Mouse (Mus musculus): ENCODE measurements at regions not wholly inside any gene's neighbourhood (a gene's known extent, or its start where the extent isn't known, plus 50 kb on each side); places are given as distances from the start of the nearest gene placed in this dataset.

DNA sequence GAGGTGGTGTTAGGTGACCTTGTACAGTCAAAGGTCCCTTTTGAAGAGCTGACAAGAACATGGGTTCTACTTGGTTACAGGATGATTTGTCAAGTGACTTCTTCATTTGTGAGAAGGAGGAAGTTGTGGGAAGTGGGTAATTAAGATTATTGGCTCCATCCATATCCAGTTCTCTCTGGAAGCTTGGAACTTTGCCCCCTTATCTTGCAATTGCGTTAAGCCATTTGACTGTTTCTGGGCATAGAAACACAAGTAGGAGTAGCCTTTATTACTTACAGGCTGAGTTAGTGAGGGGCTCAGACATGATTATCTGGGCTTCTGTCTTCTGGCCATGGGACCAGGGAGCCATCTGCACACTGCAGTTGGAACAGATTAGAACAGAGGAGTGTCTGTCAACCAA is 192.5 kb downstream of the Kit start:
- no peak for DNase-seq (ENCODE audit: low spot score in 2 of 2)

DNA sequence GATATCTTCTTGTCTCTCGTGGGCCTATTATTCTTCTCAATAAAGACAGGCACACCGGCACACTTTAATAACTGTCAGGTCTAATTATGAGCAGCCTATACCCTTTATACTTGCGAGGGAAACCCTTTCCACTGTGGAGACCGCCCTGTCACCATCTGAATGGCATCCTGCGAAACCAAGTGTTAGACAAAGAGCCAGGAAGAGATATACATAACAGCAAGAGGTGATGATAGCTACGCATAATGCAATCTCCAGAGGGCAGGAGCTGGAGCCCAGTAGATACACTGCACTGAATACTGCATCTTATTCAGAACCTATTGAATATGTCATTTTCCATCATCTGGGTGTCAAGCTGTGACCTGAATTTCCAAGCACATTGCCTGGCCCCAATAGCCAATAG is 187.7 kb downstream of the Kit start:
- no peak for DNase-seq (ENCODE audit: low spot score in 2 of 2)

DNA sequence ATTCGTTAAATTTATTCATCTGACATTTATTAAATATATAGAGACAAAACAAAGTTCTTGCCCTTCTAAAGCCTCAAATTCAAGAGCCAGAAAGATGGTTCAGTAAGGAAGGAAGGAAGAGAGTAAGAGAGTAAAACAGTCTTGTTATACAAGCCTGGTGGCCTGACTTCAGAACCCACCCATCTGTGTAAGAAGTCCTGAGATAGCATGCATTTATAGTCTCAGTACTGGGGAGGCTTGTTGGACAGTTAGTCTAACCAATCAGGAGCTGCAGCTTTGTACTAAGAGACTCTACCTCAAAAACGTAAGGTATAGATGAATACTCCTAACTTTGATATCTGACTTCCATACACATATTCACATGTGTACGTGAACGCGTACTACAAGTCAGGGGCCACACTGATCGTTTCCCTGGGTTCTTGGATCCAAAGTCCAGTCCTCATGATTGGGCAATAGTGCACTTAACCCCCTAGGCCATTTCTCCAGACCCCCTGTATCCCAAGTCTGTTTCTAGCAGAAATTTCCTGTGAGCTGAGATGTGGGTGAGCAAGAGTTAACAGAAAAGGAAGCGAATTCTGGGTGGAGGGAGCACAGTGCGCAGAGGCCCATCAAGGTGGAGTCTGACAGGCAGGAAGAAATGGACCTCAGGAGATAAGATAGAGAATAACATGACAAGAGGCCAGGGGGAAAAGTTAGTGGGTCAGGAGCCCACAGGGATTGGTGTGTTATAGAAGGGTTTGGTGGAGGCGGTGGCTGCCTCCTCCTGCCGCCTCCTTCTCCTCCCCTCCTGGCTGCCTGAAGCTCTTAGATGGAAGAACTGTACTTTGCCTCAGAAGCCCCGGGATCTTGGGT is 187.0 kb downstream of the Kit start:
- no peak for DNase-seq (ENCODE audit: low spot score in 2 of 2)

GRCm38 (mm10) chr5:75756168-75756567 is 181.5 kb downstream of the Kit start:
- no peak for DNase-seq (ENCODE audit: low spot score in 2 of 2)

DNA sequence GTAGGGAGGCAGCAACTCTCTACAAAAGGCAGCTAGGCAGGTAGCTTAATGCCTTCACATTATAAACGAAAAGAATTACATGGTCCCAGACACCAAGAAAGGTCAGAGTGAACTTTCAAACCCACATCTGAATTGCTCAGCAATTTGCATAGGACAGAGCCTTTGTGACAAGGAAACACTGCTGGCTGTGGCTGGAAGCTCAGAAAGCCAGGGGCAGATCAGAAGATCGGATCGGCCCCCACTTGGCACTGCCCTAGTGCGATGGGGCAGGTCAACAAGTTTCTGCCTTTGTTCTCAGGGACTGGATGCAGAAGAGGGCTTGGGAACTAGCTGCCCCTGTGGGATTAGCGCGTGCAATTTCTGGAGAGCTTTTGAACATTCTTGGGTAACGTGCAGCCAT is 179.6 kb downstream of the Kit start:
- no peak for DNase-seq (ENCODE audit: low spot score in 2 of 2)

DNA sequence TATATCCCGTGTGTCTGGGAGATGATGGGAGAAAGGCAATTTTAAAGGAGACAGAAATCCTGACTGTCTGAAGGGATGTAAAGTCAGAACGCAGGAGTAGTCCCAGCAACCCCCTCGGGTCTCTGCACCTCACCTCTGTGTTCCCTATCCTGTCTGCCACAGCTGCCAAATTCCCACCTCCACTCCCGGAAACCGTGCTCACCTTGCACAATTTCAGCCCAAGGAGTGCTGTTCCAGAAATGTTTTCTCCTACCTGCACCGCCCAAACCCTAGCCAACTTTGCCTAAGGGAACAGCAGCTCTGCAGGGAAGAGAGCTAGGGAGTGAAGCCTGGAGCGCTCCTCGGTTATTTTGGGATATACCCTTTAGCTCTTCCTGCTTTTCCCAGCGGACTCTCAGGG is 170.6 kb downstream of the Kit start:
- DNase-seq (ENCODE audit: low spot score in 2 of 2) = no peak

GRCm38 (mm10) chr5:75744475-75745045 is 169.8 kb downstream of the Kit start:
- DNase-seq (ENCODE audit: low spot score in 2 of 2) = no peak

DNA sequence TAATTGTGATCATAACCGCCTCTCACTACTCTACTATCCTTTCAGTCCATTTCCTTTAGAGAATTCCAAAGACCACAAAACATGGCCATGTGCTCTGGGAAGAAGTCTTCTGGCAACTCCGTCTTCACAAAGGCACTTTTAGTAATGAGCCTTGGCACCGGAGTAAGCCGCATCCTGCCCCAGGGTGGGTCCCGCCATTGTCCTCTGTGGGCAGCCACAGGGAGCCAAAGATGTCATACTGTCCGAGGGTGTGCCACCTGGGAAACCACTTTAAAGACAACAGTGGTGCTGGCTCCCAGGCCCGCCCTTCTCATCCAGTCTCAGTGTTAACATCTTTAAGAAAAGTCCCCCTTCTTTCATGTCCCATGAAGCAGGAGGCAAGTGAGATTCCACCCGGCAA is 164.6 kb downstream of the Kit start:
- DNase-seq (ENCODE audit: low spot score in 2 of 2) = no peak

GRCm38 (mm10) chr5:75738445-75738844 is 163.7 kb downstream of the Kit start:
- DNase-seq (ENCODE audit: low spot score in 2 of 2) = no peak

GRCm38 (mm10) chr5:75737752-75738151 is 163.0 kb downstream of the Kit start:
- no peak for DNase-seq (ENCODE audit: low spot score in 2 of 2)

- no peak for DNase-seq (ENCODE audit: low spot score in 2 of 2)
Observed at GRCm38 (mm10) chr5:75736318-75736717, 161.6 kb downstream of the Kit start.

DNA sequence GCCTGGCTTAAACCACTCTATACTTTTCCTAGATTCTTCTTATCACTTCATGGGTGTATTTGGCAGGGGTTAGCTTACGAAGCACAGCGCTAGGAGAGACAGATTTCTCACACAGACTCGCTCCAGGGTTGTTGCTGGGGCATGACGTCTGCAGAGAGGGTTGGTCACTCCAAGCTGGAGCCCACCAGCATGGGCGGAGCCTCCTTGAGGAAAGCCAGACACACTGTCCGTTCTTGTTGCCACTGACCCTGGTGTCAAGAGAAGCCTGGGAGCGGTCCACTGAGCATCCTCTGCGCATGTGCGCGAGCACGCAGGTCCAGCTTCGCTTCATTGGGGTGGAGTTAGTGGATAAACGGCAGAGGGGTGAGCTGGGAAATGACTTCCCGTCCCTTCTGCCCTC is 159.8 kb downstream of the Kit start:
- DNase-seq (ENCODE audit: low spot score in 2 of 2) = no peak

DNA sequence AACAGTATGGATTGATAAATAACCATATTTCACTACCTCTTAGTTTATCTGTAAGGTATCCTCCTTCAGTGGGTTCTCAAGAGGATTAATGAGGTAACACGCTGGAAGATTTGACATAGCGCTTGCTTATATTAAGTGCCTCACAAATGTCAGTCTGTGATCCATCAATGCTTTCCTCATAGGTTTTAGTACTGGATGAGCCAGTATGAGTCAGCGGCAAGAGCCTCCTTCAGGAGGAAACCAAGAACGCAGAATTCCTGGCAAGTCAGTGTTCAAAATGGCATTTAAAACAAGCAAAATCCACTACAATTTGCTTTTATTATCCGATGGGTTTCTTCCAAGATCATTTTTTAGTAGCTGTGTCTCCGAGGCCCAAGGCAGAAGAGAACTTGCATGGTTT is 159.3 kb downstream of the Kit start:
- DNase-seq (ENCODE audit: low spot score in 2 of 2) = no peak

GRCm38 (mm10) chr5:75731236-75731635 is 156.5 kb downstream of the Kit start:
- DNase-seq (ENCODE audit: low spot score in 2 of 2) = no peak

- no peak for DNase-seq (ENCODE audit: low spot score in 2 of 2)
Observed at GRCm38 (mm10) chr5:75730698-75731097, 156.0 kb downstream of the Kit start.

DNA sequence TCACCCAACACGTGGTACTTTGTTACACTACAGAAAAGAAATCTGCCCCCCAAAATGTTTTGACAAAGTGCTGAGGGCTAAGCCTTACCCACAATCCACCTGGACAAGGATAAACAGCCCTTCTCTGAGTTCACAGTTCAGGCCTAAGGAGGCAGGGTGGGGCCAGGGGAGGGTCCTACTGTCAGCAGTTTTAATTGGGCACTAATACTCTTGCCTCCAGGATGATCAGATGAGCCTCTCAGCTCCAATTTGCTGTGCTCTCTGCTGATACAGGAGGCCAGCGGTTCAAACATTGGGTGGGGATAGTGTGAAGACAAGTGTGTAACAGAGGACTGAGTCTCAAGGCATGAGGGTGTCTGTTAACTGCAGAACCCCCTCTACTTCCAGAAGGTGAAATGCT is 146.6 kb downstream of the Kit start:
- DNase-seq (ENCODE audit: low spot score in 2 of 2) = no peak

DNA sequence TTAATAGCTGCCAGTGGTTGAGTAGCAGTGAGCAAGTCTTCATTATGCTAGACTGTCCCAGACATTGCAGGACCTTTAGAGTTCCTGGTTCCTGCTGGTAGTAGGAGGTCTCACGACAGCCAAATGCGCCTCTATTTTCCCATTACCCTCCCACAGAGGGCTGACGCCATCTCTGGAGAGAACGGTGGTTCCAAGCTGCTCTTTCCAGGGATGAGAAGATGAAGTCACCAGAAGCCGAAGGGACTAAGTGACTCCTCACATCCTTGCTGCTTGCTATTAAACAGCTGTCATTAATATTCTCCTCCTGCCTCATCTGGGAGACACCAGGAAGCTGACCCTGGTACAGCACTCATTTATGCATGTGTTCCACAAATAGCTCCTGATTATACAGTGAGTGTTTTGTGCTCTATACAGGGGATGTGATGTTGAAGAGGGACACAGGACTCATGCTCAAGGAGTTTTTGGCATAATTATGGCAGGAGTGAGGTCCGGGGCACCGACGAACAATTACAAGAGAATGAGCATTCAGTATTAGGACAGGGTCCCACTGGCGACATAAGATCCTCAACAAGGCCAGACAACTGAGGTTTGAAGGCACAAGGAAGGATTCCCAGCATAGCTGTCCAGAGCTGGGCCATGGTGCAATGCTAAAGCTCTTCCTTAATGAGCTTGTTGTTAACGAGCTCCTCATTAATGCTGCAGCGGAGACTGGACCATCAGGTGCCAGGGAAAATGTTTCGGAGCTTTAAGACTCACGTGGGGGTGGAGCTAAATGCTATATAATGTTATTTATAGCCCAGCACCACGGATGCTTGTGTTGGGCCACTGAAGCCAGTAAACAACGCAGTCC is 145.6 kb downstream of the Kit start:
- DNase-seq (ENCODE audit: low spot score in 2 of 2) = no peak

GRCm38 (mm10) chr5:75718511-75719225 is 144.0 kb downstream of the Kit start:
- peak; percentile 35 to 54 for DNase-seq (ENCODE audit: low spot score in 2 of 2)
